Mouse (Mus musculus): ENCODE measurements around the gene Ift43.

Gene Ift43

GRCm38 (mm10) chr12:86169195-86169594 lies 86.9 kb downstream of the Ift43 start:
- no peak for DNase-seq (ENCODE audit: low read depth in 2 of 2, low spot score in 2 of 2)

GRCm38 (mm10) chr12:86173314-86173713 lies 91.0 kb downstream of the Ift43 start:
- DNase-seq (ENCODE audit: low read depth in 2 of 2, low spot score in 2 of 2): no peak

GRCm38 (mm10) chr12:86174369-86174768 lies 92.0 kb downstream of the Ift43 start:
- no peak for DNase-seq (ENCODE audit: low read depth in 2 of 2, low spot score in 2 of 2)

- no peak for DNase-seq (ENCODE audit: low read depth in 2 of 2, low spot score in 2 of 2)
Measured at GRCm38 (mm10) chr12:86175476-86175942, 93.2 kb downstream of the Ift43 start.

GRCm38 (mm10) chr12:86176675-86177339 lies 94.5 kb downstream of the Ift43 start:
- DNase-seq (ENCODE audit: low read depth in 2 of 2, low spot score in 2 of 2): no peak

GRCm38 (mm10) chr12:86179266-86179665 lies 96.9 kb downstream of the Ift43 start:
- DNase-seq (ENCODE audit: low read depth in 2 of 2, low spot score in 2 of 2): no peak

GRCm38 (mm10) chr12:86181320-86181751 lies 99.0 kb downstream of the Ift43 start:
- DNase-seq (ENCODE audit: low read depth in 2 of 2, low spot score in 2 of 2): no peak

- no peak for DNase-seq (ENCODE audit: low read depth in 2 of 2, low spot score in 2 of 2)
Measured at GRCm38 (mm10) chr12:86181879-86182278, 99.5 kb downstream of the Ift43 start.

- no peak for DNase-seq (ENCODE audit: low read depth in 2 of 2, low spot score in 2 of 2)
Measured at GRCm38 (mm10) chr12:86182414-86182813, 100.1 kb downstream of the Ift43 start.

- no peak for DNase-seq (ENCODE audit: low read depth in 2 of 2, low spot score in 2 of 2)
Measured at GRCm38 (mm10) chr12:86188161-86188560, 105.8 kb downstream of the Ift43 start.

GRCm38 (mm10) chr12:86189601-86190323 lies 107.4 kb downstream of the Ift43 start:
- no peak for DNase-seq (ENCODE audit: low read depth in 2 of 2, low spot score in 2 of 2)

GRCm38 (mm10) chr12:86192036-86192449 lies 109.7 kb downstream of the Ift43 start:
- DNase-seq (ENCODE audit: low read depth in 2 of 2, low spot score in 2 of 2): no peak

- no peak for DNase-seq (ENCODE audit: low read depth in 2 of 2, low spot score in 2 of 2)
Measured at GRCm38 (mm10) chr12:86196944-86197343, 114.6 kb downstream of the Ift43 start.

- no peak for DNase-seq (ENCODE audit: low read depth in 2 of 2, low spot score in 2 of 2)
Measured at GRCm38 (mm10) chr12:86203443-86204057, 121.2 kb downstream of the Ift43 start.

- no peak for DNase-seq (ENCODE audit: low read depth in 2 of 2, low spot score in 2 of 2)
Measured at GRCm38 (mm10) chr12:86211099-86211520, 128.8 kb downstream of the Ift43 start.
